ENCODE assay signal across 1 mouse cellular context in the genomic region with DNA sequence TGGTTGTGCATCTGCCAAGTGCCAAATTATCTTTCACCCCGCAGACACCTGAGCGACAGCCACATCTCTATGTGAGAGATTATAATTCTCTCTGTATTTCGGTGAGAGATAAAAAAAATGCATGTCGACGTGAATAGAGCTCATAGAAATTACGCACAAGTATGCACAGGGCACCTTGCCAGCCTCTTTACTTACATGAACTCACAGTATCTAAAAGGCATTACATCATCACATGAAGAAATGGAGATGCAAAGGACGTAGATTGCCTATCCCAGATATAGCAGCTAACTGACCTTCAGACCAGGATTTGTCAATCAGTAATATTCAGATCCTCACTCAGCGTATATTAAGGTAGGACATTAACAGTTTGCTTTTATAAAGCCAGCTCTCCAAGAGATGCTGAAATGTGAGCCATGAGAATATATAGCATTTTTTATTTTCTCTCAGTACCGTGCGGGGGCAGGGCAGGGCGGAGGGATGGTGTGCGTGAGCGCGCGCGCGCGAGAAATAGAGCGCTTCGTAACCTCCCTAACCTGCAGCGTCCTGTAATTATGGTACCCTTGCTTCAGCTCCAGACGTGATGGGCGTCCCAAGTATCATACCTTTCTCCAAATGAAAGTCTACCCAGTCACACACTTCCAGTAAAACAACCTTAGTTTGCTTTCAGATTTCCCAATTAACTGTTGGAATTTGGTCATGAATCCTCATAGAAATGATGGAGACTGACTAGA.
TF ChIP-seq lines count a peak whose summit lies in the region.

No protein-coding gene starts in this region.

TF ChIP-seq in ES-E14, 5 proteins besides CTCF, POLR2A, EP300 and RAD21 (continued from another document):
- TF ChIP-seq HCFC1 (IDR thresholded peaks at IDR 0.05; ENCODE audit: borderline replicate concordance, insufficient read depth, low read length): no peak
- TF ChIP-seq ZNF384 (IDR thresholded peaks at IDR 0.05; ENCODE audit: low read depth, low read length): no peak
- no peak for TF ChIP-seq CHD2 (IDR thresholded peaks at IDR 0.05; ENCODE audit: low read depth, low read length)
